Mouse (Mus musculus) E14TG2a.4 (cell line): ENCODE measurements around the gene Gm884.
A peak's percentile ranks its signal among the peaks of the same experiment; 100 is the strongest.

Experiments
- CTCF ChIP-seq: conservative IDR thresholded peaks from 2 replicates; pipeline ENCODE4 v1.5.1; 2014; ENCODE audit warnings: low read length
- NANOG ChIP-seq: IDR thresholded peaks from 2 replicates; pipeline ENCODE4 v1.6.1; 2014; ENCODE audit warnings: borderline replicate concordance, low read length, mixed read lengths
- POU5F1 ChIP-seq: IDR thresholded peaks from 2 replicates; pipeline ENCODE4 v1.6.1; 2014; ENCODE audit warnings: low read length, borderline replicate concordance

DNA sequence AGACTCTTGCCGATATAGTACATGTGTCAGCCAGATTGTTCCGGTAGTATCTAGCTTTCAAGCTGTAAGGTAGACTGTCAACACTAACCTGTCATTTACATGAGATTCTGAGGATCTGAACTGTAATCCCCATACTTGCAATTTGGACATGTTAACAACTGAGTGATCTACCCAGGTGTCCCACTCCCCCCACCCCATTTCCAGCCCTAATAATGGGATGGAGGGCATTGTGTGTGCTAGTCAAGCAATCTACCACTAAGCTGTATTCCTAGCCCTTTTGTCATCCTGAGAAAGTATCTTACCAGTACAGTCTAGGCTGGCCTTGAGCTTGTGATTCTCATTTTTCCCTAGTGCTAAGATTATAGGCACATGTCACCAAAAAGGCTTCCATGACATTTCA is 10.2 kb downstream of the Gm884 start:
- TF ChIP-seq CTCF (no peak), POU5F1 (no peak), NANOG (peak; percentile 66; the same call in 1 of the 2 replicates)
